Mouse (Mus musculus) frontal cortex, postnatal 25 days (tissue): ENCODE measurements around the gene Sigirr.
A peak's percentile ranks its signal among the peaks of the same experiment; 100 is the strongest.

Experiments used
- DNase-seq, 2 experiments: peaks; one replicate each; pipeline ENCODE4 v3.0.0; 2022; ENCODE audit warnings: low spot score in 2 of 2

Gene Sigirr

DNA sequence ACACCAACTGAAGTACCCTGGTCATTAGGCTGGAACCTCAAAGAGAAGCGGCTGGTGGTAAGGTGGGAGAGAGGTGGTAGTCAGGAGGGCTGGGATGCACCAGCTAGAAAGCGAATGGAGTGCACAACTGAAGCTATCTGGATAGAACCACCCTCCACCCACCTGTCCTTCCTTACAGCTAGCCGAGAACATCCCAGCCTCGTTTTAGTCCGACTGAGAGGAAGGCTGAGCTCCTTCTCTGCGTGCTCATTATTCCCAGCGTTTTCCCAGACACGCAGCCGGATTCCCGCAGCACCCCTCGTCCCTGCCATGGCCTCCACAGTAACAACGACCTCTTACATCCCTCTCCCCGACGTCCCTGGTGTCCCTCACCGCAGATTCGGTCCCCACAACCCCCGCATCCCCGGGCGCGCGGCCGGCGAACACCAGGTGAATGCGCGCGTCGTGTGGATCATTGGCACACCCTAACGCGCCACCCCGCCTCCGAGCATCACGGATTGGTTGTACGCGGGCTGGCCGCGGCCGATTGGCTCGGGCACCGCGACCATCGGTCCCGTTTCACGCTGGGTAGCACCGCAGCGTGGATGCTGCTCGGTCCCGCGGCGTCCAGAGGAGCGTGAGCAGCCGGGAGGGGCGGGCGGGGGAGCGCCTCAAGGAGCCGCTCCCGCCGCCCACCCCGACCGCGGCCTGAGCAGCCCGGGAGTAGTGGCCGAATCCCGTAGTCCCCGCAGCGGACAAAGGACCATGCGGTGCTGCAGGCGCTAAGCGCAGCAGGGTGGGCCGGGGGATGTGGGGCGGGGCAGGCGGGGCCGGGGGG is 39.7 kb downstream of the Sigirr start, which contains the start of gene B4galnt4:
TSS of gene B4galnt4 (plus strand) at position 679 of the 817 bp plus-strand sequence.
- peak; percentile 79 to 89 for DNase-seq

GRCm38 (mm10) chr7:141059929-141060328 is 40.4 kb downstream of the Sigirr start:
- no peak for DNase-seq

DNA sequence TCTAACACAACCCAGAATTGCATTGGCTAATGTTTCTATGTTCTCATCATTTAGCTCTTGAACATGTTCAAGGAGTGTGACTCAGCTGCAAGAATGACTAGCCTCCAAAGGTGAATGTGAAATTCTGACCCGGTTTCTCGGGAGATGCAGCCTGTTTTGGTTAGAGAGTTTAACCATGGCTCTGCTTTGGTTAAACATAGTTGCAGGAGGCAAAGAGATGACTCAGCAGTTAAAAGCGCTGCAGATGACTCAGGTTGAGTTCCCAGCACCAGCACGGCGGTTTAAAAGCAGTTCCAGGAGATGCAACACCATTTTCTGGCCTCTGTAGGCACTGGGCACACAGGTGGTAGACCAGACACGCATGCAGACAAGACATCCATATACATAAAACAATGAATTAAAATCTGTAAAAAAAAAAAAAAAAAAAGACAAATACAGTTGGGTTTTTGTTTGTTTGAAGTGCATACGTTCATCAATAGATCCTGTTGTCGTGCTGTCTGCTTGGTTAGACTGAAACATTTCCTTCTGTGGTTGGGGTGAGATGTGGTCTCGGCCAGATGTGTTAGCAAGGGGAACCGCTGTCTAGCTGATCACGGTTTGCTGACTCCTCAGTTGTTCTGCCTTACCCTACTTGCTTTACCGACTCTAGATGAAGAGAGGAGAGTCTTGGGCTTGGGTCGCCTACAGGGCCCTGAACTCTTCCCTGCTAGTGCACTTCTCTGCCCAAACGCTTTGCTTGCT is 41.6 kb downstream of the Sigirr start:
- DNase-seq = no peak

- no peak for DNase-seq
Observed at GRCm38 (mm10) chr7:141057541-141057940, 42.8 kb downstream of the Sigirr start.

DNA sequence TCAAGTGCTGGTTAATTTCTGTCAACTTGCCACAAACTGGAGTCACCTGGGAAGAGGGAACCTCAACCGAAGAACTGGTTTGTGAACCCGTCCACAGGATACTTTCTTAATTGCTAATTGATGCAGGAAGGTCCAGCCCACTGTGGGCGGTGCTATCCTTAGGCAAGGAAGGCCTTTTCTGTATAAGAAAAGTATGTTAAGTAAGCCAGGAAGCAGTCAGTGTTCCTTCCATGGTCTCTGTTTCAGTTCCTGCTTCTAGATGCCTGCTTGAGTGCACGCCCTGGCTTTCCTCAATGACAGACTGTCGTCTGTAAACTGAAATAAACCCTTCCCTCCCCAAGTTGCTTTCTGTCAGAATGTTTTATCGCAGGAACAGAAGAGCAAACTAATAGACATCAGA is 43.4 kb downstream of the Sigirr start:
- no peak for DNase-seq

GRCm38 (mm10) chr7:141055785-141056184 is 44.6 kb downstream of the Sigirr start:
- DNase-seq = no peak

- no peak for DNase-seq
Observed at GRCm38 (mm10) chr7:141052421-141052820, 48.0 kb downstream of the Sigirr start.

GRCm38 (mm10) chr7:141052016-141052415 is 48.4 kb downstream of the Sigirr start:
- no peak for DNase-seq

DNA sequence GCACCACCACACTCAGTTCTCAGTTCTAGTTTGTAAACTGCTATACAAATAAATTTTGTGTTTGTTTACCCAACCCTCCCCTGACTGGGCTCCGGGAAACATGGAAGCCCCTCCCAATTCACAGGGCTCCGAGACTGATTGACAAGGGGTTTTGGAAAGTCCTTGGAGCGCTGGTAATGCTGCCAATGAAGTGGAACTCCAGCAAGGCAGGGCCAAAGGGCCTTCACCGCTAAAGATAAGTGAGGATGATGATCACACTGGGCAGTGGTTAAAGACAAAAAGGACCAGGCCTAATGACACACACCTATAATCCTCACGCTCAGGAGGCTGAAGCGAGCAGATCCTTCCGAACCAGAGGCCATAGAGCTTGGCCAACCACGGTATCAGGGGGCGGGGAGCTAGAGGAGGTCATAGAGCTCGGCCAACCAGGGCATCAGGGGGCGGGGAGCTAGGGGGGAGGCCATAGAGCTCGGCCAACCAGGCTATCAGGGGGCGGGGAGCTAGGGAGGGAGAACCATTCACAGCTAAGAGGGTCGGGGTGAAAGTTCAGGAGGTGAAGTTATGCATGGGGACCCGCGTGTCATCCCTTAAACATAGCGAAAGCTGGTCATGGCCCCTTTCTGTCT is 49.2 kb downstream of the Sigirr start:
- DNase-seq = no peak

DNA sequence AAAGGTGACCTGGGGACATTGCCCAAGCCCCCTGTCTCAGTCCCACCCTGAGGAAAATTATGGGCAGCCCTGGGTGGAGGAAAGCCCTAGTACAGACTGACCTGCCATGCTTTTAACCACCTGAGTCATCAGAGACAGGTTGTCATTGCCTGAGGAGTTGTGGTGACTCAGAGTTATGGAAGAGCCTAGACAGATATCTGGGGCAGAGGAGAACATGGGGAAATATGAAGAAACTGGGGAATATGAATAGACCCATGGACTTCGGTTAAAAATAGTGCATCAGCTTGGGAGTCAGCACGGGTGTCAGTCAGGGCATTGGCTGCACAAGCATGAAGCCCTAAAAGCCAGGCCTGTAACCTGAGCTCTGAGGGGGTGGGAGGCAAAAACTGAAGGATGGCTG is 51.0 kb downstream of the Sigirr start:
- DNase-seq = no peak

DNA sequence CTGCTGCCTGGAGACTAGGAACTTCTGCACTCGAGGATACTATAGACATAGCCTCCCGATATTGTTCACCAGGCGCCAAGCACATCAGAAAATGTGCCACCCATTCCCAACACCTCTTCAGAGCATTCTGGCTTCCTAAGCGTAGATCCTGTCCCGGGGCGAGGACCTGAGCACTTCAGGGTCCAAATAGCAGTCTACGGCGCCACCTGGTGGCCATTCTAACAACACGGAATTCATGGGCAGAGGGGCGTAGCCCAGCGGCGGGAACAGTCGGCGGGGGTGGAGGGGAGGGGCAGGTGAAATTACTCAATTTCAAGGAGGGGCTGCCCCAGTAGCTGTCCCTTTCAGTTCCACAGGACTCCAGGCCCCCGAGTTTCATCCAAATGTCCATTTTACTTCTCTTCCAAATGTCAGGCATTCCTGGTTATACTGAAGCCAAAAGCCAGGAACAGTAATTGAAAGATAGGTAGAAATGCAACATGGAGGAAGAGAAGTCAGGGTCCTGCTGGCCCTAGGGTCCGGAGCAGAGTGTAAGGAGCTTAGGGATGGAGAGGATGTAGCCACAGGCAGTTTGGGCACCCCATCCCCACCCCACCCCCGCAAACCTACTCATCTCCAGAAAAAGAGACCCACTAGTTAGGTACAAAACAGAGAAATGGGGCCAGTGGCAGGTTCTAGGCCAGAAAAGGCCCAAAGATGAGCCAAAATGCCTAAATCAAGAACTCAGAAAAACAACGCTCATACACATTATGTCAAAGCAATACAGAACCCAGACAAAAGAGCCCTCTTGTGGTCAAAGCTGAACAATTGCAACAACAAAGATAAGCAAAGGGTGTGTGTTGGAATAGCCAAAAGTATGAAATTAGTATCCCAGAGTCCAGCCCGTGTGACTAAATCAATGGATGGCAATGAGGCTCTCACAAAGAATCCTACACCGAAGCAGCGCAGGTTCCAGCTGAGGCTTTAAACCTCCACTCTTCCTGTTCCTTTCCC is 51.9 kb downstream of the Sigirr start:
- peak; percentile 87 to 88 for DNase-seq

DNA sequence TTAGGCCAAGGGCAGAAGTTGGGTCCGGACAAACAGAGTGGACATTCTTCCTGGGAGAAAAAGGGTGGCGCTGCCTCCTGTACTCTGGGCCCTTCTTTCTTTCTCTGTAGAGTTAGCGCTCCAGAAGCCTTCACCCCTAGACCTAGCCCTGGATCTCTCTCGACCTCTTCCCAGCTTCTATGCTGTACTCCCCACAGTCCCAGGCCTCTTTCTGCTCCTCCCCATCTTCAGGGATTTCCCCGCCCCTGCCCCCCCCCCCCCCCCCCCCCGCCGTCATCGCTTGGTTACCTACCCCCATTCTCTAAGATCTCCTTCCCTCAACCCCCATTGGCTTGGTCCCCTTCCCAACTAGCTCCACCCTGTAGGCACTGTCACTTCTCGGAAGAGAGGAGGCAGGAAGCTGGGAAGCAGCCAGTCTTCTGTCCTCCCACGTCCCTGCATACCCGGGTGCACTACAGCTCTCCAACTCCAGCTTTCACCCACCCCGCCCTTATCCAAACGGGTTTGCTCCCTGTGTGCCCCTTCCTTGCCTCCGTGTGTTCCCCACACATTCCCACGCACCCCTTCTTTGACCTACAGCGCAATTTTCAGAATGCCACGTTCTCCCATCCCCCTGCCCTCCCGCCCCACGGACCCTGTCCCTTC is 52.7 kb downstream of the Sigirr start:
- peak in 1 of 2 experiments; percentile 54 for DNase-seq

- no peak for DNase-seq
Observed at GRCm38 (mm10) chr7:141046931-141047580, 53.3 kb downstream of the Sigirr start.

- no peak for DNase-seq
Observed at GRCm38 (mm10) chr7:141042539-141042938, 57.8 kb downstream of the Sigirr start.

DNA sequence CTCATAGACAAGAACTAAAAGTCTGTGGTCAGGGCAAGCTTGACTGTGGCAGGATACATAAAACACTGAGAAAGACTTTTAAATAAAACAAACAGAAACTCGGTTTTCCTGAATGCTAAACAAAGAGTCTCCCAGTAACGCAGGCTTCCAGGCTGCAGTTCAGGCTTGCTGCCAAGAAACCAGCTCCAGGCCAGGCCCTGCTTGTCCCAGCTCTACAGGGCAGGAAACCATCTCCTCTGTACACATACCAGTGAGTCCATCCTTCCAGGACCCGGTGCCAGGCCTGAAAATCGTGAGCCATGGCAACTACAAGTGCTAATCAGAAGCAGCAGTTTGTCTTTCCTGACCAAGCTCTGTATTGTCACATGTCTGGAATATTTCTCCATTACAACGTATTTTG is 58.7 kb downstream of the Sigirr start:
- no peak for DNase-seq
